Mouse (Mus musculus): ENCODE results near the gene Sec16a.

DNA sequence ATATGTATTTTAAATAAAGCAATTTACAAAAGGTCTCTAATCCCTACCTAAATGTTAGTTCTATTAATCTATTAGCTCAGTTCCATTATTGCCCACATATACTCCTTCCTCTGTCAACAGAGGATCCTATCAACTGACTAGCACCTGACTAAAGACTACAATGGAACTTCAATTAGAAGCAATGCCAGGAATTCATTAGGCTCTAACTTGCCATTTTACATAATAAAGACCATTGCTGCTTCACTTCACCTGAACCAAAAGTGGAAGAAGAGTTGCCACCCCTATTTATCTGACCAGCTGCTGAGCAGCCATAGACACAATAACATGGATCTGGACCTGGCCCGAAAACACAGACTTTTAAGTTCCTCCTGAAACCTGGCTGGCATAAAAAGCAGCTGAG, 2.2 kb downstream of the Sec16a start:
- TF ChIP-seq CTCF (IDR thresholded peaks at IDR 0.05; ENCODE audit: low read depth, low read length) (no peak), POLR2A (IDR thresholded peaks at IDR 0.05; ENCODE audit: insufficient read depth, low read length) (no peak), EP300 (IDR thresholded peaks at IDR 0.05; ENCODE audit: insufficient read depth, low read depth, low read length) (no peak)
